In the genomic region with DNA sequence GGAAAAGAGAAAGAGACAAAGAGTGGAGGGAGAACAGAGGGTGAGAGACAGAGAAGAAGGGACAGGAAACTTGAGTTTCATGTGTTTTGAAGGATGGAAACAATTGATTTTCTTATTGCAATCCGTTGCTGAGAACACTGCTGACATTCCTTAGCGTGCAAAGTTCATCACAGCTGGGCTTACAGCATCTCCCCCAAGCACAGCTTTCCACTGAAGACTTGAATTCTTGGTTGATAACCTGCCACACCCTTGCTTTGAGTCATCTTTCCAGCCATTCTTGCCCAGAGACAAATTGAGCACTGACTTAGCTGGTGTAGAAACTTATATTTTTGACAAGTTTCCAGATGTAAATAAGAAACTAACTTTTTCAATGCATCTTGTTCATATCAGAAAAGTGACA, we compare ENCODE assay signal across 32 mouse cellular contexts. TPM values are rescaled to one million over a fixed set of nuclear protein-coding genes. Genes with fewer than 3 reads are reported as not detected.
A peak's percentile ranks its signal among the peaks of the same experiment; 100 is the strongest.
DNase-seq lines count a peak whose midpoint lies in the region; ATAC-seq and TF ChIP-seq lines count a peak whose summit lies in the region.
"Had no signal": no experiment of that assay in that cellular context is flagged by ENCODE, and none has a peak within 500 bp of the region (broad histone marks: within the 10 kb centered on the region; RNA-seq: fewer than 3 reads in every experiment).

No protein-coding gene starts in this region.

- H3K4me1 ChIP-seq in heart, adult 2 months (ENCODE audit: control insufficient read depth, insufficient read depth, low read length) = no peaks in the 10 kb centered on the region; the same call in 1 of the 2 replicates
- no peaks in the 10 kb centered on the region for H3K4me1 ChIP-seq in heart, embryonic 12.5 days (replicated peaks)
- H3K4me1 ChIP-seq: hindbrain, embryonic 12.5 days; intestine, embryonic 15.5 days; liver, embryonic 12.5 days; midbrain, embryonic 13.5 days; neural tube, embryonic 15.5 days had no signal

- intact Hi-C loops in heart, adult 2 months (cut with DNase I) = no loop called here

- 0 out of 2 replicates have a peak, but pooled peaks cover 3% of the 10 kb centered on the region for H3K9me3 ChIP-seq in heart, embryonic 12.5 days (replicated peaks)
- H3K9me3 ChIP-seq: forebrain, embryonic 10.5 days; G1E; hindbrain, embryonic 12.5 days; intestine, embryonic 15.5 days; liver, embryonic 12.5 days; midbrain, embryonic 13.5 days; neural tube, embryonic 15.5 days had no signal

- no peaks in the 10 kb centered on the region for H3K36me3 ChIP-seq in heart, adult 2 months (ENCODE audit: control insufficient read depth, insufficient read depth, low read length)
- no peaks in the 10 kb centered on the region for H3K36me3 ChIP-seq in heart, embryonic 12.5 days
- no peaks in the 10 kb centered on the region for H3K36me3 ChIP-seq in C2C12 (ENCODE audit: control insufficient read depth, insufficient read depth)
- H3K36me3 ChIP-seq: forebrain, embryonic 10.5 days; G1E; hindbrain, embryonic 12.5 days; intestine, embryonic 15.5 days; liver, embryonic 12.5 days; midbrain, embryonic 13.5 days; neural tube, embryonic 15.5 days had no signal

- TF ChIP-seq CTCF in heart, adult 2 months (IDR thresholded peaks at IDR 0.05) = no peak
- TF ChIP-seq CTCF in C2C12 (IDR thresholded peaks at IDR 0.05; ENCODE audit: control insufficient read depth, insufficient read depth, insufficient read length) = no peak

- no peak for TF ChIP-seq EP300 in heart, adult 2 months (IDR thresholded peaks at IDR 0.05; ENCODE audit: insufficient read depth, low read depth, low read length)

- TF ChIP-seq POLR2A in heart, adult 2 months (IDR thresholded peaks at IDR 0.05; ENCODE audit: insufficient read depth, low read depth, low read length) = no peak

- H3K27ac ChIP-seq in heart, adult 2 months = peak overlapping the region; percentile 34
- no peak overlapping the region for H3K27ac ChIP-seq in heart, embryonic 12.5 days (ENCODE audit: poor library complexity, severe bottlenecking)
- H3K27ac ChIP-seq: forebrain, embryonic 10.5 days; hindbrain, embryonic 12.5 days; hindbrain, postnatal 0 days; intestine, embryonic 15.5 days; kidney, postnatal 0 days; liver, embryonic 12.5 days; macrophage; midbrain, embryonic 13.5 days; neural tube, embryonic 15.5 days had no signal

- no peak overlapping the region for H3K9ac ChIP-seq in heart, adult 2 months (ENCODE audit: low read depth, low read length)
- H3K9ac ChIP-seq in heart, embryonic 12.5 days = no peak overlapping the region
- H3K9ac ChIP-seq: hindbrain, embryonic 12.5 days; intestine, embryonic 15.5 days; liver, embryonic 12.5 days; liver, postnatal 0 days; midbrain, embryonic 13.5 days; neural tube, embryonic 15.5 days had no signal

- peak in 1 of 2 experiments; percentile 10 for DNase-seq in heart, adult 2 months
- DNase-seq in R1 (ENCODE audit: low read depth, low spot score) = peak; percentile 2
- DNase-seq in skeletal muscle tissue, adult 2 months (ENCODE audit: low read depth, low spot score) = peak; percentile 70
- no peak for DNase-seq in yolk sac, embryonic 10.5 days (ENCODE audit: low spot score)
- DNase-seq: adrenal gland, postnatal 25 days; cerebellum, adult 11-12 months; cerebellum, adult 9-11 months; gastrocnemius, postnatal 14 days; heart, postnatal 36 days; kidney, adult 2 months; kidney, postnatal 4 days; left cerebral cortex, postnatal 4 days; liver, postnatal 0 days; lung, postnatal 10 days; retina, postnatal 1 day; right cerebral cortex, postnatal 25 days; thymus, postnatal 4 days had no signal

- no peak overlapping the region for H3K4me2 ChIP-seq in heart, embryonic 12.5 days
- H3K4me2 ChIP-seq: hindbrain, embryonic 12.5 days; intestine, embryonic 15.5 days; liver, embryonic 12.5 days; midbrain, embryonic 13.5 days; neural tube, embryonic 15.5 days had no signal

- ATAC-seq in heart, embryonic 12.5 days (ENCODE audit: insufficient number of reproducible peaks, low FRiP score) = no peak
- ATAC-seq: forebrain, embryonic 16.5 days; hindbrain, postnatal 0 days; intestine, embryonic 15.5 days; liver, embryonic 12.5 days; liver, postnatal 0 days; midbrain, embryonic 13.5 days; Patski had no signal

- peaks cover 18% of the 10 kb centered on the region for H3K79me3 ChIP-seq in C2C12 (ENCODE audit: low read depth)

- 28% methylated on average over 2 of the region's 2 CpGs for WGBS in heart, adult 2 months
- WGBS in heart, embryonic 12.5 days = 53% methylated on average over 2 of the region's 2 CpGs

- no peaks in the 10 kb centered on the region for H3K27me3 ChIP-seq in heart, adult 2 months (ENCODE audit: control insufficient read depth, insufficient read depth, low read length)
- H3K27me3 ChIP-seq in heart, embryonic 12.5 days (replicated peaks) = no peaks in the 10 kb centered on the region
- H3K27me3 ChIP-seq in C2C12 (ENCODE audit: control insufficient read depth, insufficient read depth, insufficient read length) = no peaks in the 10 kb centered on the region
- H3K27me3 ChIP-seq: hindbrain, embryonic 12.5 days; intestine, embryonic 15.5 days; liver, embryonic 12.5 days; midbrain, embryonic 13.5 days; neural tube, embryonic 15.5 days had no signal

- no peak overlapping the region for H3ac ChIP-seq in C2C12 (ENCODE audit: control insufficient read depth, insufficient read length, low read depth)

- H3K79me2 ChIP-seq in heart, adult 2 months (replicated peaks; ENCODE audit: control insufficient read depth, insufficient read depth, low read length) = no peaks in the 10 kb centered on the region
- peaks cover 28% of the 10 kb centered on the region for H3K79me2 ChIP-seq in C2C12 (ENCODE audit: control insufficient read depth, insufficient read depth)

- H3K4me3 ChIP-seq in heart, adult 2 months = no peak overlapping the region
- H3K4me3 ChIP-seq in heart, embryonic 12.5 days = no peak overlapping the region
- H3K4me3 ChIP-seq in C2C12 (ENCODE audit: insufficient read depth, poor library complexity, severe bottlenecking) = no peak overlapping the region
- H3K4me3 ChIP-seq: forebrain, embryonic 10.5 days; hindbrain, embryonic 12.5 days; intestine, embryonic 15.5 days; liver, embryonic 12.5 days; midbrain, embryonic 13.5 days; neural tube, embryonic 15.5 days had no signal

TF ChIP-seq in C2C12, 6 proteins besides CTCF, POLR2A, EP300 and RAD21:
- TF ChIP-seq FOSL1 (IDR thresholded peaks at IDR 0.05; ENCODE audit: insufficient read depth, low read length, poor library complexity, severe bottlenecking) (peak; percentile 19), USF1 (IDR thresholded peaks at IDR 0.05; ENCODE audit: low read depth) (no peak), MYOD1 (IDR thresholded peaks at IDR 0.05; ENCODE audit: control insufficient read depth, insufficient read length, low read depth) (peak; percentile 21)

RNA-seq across cellular contexts. Expression of a gene that starts 2.3 kb away (rescaled TPM):
- total RNA-seq in heart, adult 2 months (2021) = 100 to 1,000 TPM in 1 of 2 experiments, 10 to 100 TPM in 1; 77.8 to 183 TPM
- polyA plus RNA-seq in heart, adult 2 months (2012; rRNA removed) = 78.8 and 130 TPM in 2 replicates
- polyA plus RNA-seq in heart, embryonic 12.5 days (2016; fragmentation: Nextera tagmentation; extraction: Ambion mirVana) = 682 and 688 TPM in 2 replicates
- 210 TPM for polyA plus RNA-seq in C2C12 (2012; fragmentation: generic; extraction: Trizol)
- total RNA-seq: megakaryocyte-erythroid progenitor cell, adult 5-6 weeks had no signal
- polyA plus RNA-seq: G1E had no signal
